Mouse (Mus musculus): ENCODE data around the gene Tmem160.

Gene Tmem160

DNA sequence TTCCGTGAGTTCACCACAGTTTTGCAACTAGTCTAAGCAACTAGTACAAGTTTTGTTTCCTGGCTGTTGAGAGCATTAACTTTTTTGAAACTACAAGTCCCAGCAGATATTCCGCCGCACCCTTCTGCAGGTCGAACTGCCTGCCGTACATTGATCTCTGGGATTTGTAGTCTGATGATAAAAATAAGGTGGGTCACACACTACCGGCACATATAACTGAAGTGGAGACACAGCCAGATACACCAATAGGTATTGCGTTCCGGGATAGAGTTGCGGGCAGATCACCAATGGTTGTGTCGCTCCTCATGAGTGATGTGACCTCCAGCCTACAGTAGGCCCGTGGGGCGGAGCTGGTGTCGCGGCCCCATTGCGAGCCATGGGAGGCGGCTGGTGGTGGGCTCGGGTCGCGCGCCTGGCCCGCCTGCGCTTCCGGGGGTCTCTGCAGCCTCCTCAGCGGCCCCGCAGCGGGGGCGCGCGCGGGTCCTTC, at the start of gene Tmem160:
Tmem160 (plus strand) TSS at position 193 of the 487 bp plus-strand sequence.
- peak; percentile 80 to 87 for DNase-seq (ENCODE audit: low spot score in 2 of 2)

DNA sequence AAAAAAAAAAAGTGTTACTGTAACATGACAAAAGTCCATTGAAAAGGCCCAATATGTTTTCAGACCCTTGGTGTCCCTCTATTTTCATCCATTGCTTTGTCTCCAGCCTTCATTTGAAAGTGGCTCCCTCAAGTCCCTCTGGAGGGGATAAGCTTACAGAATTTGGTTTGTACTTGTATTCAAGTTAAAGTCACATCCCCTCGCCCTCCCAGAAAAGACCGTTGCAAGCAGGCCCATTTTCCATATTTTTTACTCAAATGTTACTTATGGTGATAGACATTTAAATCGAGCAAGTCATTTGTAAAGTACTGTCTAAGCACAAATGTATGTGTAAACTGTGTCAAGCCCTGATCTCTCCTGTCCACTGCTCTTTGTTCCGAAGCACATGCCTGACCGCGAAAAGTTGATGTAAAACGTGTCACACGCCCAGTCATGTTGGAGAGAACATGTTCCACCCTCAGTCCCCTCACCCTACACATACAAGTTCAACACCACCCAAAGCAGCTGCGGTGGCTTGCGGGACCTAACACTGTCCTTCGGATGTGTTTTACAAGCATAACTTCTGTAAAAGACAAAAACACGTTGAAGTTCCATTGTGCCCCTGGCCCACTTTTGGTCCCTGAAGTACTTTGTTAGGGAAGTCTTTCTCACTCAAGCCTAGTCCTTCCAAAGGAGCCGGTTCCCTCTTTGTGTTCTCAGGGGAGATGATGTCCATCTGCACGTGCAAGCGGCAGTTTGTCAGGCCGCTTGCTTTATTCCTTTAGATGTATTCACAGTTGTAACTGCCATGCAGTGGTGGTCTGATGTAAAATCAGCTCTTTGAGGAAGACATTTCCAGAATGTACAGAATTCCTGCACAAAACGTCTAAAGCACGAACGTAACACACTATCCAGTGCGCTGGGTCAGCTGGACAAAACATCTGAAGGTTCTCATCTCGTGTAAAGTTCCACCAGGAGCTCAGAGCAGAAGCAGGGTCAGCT, 49.3 kb upstream of the Tmem160 start:
- peak; percentile 57 to 81 for DNase-seq (ENCODE audit: low spot score in 2 of 2)

DNA sequence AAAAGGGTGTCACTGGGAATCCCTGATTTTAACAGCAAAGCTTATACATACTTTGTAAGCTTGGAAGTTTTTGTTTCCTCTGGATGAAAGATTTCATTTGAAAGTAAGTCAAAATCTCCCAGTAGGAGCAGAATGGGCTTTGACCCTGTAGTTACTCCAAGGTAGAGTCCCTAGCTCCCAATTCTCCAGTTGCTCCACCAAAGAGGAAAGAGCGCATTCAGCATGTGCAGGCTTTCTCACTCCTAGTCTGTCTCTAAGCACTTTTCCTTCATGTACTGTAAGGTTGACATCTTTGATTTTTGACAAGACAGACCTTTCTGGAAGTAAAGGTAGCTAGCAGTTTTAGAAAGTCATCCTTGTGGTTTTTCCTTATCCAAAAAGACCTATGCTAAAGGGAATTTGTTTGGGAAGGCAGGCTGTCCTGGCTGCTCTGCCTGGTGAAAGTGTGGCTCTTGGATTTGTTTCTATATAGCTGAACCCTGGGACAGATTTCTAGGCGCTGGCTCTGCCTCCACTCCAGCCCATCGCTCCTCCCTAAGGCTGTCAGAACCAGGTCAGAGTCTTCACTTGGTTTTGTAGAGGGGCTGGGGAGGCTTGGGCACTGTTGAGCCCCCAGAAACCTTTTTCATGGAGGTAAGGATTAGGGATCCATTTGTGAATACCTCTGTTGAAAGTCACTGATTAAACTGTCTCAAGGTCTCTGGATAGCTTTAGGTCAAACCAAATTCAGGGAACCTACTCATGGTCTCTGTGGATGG, 48.1 kb upstream of the Tmem160 start:
- no peak for DNase-seq (ENCODE audit: low spot score in 2 of 2)

DNA sequence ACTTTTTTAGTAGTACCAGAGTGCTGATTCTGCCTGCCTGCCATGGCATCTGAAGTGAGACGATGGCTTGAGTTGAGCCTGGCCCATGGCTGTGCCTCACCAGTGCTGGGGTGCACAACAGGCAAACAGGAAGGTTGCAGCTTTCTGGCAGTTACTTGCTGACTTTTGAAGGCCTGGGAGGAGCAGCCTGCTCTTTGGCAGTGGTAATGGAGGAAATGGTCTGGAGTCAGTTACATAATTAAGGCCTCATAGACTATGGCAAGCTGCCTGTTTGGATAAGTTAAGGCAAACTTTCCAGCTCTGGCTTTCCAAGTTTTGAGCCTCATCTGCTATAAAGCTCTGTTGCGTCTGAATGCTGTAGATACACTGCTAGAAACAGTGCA, 47.5 kb upstream of the Tmem160 start:
- peak; percentile 45 to 78 for DNase-seq (ENCODE audit: low spot score in 2 of 2)

DNA sequence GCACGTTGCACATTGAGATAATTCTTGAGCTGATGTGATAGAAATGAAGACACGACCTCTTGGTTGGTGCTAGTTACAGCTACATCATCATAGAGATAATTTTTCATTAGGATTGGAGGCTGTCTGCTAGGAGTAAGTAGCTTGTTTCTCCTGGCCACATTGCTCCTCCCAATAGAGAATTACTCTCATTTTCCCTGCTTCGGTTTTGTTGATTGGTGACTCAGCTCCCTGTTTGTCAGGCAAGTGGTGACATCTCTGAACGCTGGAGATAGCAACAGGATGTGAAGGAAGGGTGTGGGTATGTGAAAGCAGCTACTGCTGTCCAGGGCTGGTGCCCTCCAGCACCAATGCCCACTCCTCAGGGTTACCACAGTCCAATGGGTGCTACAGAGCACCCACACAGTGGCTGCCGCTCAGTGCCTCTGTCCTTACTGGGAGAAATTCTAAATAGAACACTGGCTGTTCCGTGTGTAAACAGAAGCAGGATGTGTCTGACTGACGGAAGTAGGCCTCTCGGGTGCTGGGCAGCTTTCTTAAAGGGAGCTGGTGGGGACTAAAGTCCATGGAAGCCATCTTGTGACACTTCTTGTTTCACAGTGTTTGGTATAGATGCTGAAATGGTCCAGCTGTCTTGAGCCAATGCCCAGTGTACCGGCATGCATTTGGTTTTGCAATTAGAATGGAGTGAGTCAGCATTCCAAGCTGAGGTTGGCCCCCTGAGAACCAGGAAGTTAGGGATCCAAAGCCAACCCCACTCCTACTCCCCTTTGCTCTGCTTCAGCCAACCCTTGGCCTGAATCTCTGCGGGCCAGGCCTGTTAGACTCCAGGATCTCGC, 46.8 kb upstream of the Tmem160 start:
- DNase-seq (ENCODE audit: low spot score in 2 of 2) = peak; percentile 60 to 80

DNA sequence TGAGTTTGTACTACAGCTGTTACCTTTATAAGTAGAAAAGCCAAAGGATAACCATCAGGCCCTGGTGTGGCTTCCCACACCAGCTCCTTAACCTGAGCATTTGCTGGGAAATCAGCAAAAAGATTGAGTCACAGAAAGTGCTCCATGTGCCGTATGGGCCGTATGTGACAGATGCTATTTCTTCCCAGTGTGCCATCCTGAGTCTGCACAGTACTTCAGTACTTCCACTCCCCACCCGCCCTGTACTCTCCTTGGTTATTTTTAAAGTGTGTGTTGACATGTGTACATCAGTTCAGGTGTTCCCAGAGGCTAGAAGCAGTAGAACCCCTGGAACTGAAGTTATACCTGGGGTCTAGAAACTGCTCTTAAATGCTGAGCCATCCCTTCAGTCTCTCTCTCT, 45.6 kb upstream of the Tmem160 start:
- DNase-seq (ENCODE audit: low spot score in 2 of 2) = no peak

DNA sequence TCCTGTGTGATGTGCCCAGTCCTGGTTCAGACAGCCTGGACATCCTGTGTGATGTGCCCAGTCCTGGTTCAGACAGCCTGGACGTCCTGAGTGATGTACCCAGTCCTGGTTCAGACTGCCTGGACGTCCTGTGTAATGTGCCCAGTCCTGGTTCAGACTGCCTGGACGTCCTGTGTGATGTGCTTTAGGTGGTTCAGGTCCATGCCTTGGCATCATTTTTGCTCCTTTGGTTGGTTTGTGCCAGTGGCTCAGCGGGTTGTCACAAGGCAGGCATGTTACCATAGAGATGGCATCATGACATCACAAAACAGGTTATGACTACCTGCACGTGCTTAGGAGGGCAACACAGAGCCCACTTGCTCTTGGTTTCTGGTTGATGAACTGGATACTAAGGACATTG, 41.5 kb upstream of the Tmem160 start:
- no peak for DNase-seq (ENCODE audit: low spot score in 2 of 2)

DNA sequence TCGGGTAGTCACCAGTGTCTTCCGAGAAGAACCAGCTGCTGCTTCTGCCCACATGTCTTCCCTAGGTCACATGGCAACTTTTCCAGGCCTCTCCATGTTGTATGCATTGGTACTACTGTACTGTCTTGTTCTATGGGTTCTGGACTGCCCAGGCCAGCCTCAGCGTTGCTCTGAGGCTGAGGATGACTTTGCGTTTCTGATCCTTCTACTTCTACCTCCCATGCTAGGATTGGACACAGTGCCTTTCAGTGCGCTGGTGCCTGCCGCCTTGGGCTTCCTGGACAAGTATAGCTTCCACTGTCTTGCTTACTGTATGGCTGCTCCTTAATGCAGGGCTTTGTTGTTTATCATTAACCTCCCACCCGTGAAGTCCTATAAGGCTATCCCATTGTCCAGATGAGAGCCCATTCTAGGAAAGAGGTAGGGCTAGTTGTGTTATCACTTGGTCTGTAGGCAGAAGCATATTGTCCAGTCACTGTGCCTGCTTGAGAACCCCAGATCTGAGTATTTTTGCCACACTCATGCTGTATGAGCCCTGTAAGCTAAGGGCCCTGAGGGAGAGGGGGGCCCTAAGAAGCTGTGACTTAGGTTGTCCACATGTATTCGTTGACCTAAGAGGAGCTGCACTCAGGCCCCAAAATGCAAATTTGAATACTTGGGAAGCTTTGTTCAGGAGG, 40.2 kb upstream of the Tmem160 start:
- DNase-seq (ENCODE audit: low spot score in 2 of 2) = no peak

DNA sequence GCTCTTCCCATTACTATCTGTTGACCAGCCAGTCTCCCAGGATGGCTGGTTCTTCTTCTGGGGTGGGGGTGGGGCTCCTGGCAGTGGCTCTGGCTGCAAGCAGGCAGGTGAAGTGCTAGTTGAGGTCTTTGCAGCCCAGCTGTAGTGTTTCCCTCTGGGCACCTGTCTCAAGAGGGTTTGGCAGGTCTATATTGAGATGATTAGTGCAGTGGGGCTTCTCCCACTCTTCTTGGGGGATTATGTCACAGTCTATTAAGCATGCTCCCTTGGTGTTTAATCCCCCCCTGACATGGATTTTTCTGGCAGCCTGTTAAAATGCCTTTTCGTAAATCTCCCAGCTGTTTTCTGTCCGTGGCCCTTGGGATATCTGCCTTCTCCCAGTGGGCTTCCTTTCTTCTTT, 39.6 kb upstream of the Tmem160 start:
- no peak for DNase-seq (ENCODE audit: low spot score in 2 of 2)

DNA sequence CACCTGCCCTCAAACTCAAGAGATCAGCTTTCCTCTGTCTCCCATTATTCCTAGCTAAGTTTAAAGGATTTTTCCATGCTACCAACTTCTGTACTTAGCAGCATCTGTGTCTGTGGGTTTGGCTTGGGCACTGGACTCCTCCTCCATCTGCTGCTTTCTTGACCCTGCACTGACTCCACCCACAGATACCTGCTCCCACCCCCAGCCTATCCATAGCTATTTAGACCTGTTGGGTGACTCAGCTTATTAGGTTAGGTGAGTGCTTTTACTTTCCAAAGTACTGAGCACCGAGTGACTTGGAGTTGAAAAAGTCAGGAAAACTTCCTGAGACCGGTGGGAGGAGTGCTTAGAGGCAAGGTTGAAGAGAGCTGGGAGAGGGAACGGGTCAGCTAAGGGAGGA, 37.2 kb upstream of the Tmem160 start:
- DNase-seq (ENCODE audit: low spot score in 2 of 2) = no peak

DNA sequence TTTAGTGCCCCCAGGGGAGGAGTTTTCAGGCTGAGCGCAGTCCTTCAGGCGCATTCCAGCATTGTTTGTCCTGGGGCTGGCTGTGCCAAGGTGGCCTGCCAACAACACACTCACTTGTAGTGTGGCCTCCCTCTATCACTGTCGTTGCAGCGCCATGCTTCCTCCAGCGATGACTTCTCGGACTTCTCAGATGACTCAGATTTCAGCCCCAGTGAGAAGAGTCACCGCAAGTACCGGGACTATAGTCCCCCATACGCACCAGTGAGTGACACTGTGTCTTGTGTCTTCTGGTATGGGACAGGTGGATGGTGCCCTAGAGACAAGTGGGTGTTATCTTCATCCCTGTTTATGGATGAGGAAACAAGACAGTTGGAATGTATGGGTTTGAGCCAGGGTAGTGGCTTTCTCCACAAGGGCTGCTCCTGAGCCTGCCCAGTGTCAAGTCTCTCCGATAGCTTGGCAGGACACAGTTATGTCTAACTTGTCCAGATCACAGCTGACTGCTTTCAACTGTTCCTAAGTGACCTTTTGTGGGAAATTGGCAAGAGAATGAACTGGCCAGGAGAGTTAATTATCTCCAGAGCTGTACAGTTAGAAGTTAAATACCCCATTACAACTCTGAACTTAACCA, 35.3 kb upstream of the Tmem160 start:
- DNase-seq (ENCODE audit: low spot score in 2 of 2) = no peak

DNA sequence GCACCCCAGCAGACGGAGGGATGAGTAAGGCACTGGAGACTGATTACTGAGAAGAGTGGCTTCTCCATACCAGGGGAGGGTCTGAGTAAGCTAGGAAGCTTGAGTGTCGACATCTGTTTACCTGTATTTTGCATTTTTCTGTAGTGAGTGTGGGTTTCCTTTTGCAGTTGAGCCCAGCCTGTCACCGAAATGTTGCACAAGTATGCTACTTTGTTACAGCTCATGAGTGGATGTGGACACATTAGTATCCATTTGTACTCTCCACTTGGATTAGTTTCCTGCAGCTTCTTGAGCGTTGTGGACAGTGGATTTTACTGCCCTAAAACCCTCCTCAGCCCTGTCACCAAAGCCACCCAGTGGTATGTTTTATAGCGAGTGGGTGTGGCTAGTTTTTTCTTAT, 33.9 kb upstream of the Tmem160 start:
- no peak for DNase-seq (ENCODE audit: low spot score in 2 of 2)

DNA sequence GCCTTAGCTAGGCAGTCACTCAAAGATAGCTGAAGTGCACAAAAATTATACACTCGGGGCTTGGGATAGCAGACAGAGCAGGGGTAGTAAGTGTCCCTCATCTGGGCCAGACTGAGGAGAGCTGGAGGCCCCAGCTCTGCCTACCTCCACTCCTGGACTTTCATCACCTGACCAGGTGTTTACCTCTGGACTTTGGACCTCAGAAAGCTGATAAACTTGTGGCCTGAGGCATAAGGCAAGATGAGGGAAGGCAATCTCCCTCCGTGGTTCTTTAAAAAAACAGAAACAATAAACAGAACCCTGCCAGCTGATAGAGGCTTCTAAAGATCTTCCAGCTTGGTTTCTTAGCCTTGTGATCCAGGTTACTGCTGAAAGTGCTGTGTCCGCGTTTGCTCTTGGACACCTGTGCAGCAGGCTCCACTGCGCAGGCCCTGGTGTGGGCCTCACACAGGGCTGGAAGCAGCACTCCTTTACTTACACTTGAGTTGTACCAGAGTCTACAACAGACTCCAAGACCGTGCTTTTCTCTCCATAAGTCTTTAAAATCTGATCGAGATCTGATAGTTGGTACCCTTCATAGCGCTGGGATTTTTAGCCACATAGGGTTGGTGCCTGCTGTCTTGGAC, 32.0 kb upstream of the Tmem160 start:
- DNase-seq (ENCODE audit: low spot score in 2 of 2) = no peak

DNA sequence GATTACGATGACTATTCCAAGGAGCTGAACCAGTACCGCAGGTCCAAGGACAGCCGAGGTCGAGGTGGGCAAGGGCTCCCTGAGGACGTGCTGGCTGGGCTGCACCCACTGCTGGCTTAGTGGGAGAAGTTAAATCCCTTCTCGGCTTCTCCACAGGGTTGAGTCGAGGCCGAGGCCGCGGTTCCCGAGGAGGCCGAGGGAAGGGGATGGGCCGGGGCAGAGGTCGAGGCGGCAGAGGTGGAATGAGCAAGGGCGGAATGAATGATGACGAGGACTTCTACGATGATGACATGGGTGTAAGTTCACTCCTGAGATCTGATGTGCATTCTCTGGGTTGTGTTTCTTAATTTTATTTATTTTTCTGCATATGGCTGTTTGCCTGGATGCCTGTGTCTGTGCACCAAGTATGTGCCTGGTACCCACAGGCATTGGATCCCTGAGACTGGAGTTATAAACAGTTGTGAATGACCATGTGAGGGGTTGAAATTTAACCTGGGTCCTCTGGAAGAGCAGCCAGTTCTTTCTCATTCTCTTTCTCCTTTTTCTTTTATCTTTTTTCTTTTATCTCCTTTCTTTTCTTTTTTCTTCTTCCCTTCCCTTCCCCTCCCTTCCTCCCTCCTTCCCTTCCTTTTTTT, 30.2 kb upstream of the Tmem160 start:
- DNase-seq (ENCODE audit: low spot score in 2 of 2) = no peak

DNA sequence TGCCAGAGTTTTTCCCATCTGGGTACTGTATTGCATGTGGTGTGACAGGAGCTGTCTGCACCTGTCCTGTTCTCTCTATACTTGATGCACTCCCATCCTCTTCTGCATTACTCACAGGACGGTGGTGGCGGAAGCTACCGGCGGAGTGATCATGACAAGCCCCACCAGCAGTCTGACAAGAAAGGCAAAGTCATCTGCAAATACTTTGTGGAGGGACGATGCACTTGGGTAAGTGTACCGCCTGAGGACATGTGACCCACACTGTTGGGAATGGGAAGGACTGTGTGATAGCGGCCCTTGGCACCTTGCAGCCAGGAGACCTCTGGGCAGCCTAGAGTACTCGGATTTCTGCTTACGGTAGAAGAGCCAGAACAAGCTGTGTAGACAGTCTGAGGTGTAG, 28.8 kb upstream of the Tmem160 start:
- no peak for DNase-seq (ENCODE audit: low spot score in 2 of 2)

DNA sequence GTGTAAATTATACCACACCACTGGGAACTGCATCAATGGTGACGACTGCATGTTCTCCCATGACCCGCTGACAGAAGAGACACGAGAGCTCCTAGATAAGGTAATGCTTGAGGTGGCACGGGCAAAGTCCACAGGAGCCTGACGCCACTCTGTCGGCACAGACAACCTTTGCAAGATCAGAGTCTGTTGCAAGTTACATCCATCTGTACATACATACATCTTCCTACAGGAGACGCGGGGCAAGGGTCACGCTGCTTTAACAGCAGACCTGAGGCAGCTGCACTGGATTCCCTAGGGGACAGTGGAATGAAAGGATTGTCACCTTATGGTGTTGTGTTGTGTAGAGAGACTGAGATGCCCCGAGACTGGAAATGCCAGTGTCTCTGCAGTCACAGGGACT, 26.9 kb upstream of the Tmem160 start:
- no peak for DNase-seq (ENCODE audit: low spot score in 2 of 2)

DNA sequence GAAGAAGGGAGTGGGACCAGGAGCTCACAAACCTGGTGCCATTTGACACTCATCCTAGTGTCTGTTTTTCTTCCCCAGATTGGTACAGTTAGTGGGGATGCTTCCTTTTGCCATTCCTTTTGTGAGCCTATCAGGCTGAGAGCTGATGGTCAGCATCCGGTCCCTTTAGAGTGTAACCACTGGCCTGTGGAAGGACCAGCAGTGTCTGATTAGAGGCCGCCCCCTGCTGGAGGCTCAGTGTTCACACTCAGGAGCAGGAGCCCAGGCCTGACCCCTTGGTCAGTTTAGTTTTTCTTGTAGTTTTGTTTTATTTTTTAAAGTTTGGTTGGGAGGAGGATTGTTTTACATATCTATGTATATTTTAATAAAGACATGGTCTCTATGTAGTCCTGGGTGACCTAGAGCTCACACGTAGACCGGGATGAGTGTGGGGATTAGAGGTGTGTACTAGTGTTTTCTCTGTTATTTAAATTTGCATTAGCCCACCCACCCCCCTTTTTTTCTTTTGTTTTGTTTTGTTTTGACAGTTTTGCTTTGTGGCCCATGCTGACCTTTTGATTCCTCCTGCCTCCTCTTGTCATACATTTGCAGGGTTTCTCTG, 26.4 kb upstream of the Tmem160 start:
- peak; percentile 76 to 92 for DNase-seq (ENCODE audit: low spot score in 2 of 2)

DNA sequence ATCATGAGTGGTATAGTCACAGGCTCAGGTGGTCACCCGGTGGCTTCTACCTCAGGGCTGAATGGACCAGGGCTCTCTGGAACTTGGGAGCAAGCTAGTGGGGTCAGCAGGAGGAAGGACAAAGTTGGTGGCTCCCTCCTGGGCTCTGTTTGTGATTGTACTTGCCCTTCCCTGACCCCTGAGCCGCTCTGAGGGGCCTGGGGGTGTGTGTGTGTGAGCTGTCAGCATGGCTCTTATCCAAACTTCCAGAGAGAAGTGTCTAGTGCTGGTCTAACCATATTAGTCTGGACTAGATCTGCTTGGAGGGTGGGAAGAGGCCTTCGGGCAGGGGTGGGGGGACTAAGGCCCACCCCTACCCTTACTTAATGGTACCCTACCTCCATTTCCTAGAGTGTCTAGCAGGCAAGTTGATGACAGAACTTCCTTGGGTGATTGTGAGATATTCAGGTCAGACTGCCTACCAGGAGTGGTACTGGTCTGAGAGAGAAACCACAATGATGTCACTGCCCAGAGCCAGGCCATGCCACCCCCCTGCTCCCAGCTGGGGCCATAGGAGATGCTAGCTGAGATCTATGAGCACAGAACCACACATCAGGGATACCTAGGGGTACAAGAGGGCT, 19.1 kb upstream of the Tmem160 start:
- DNase-seq (ENCODE audit: low spot score in 2 of 2) = no peak

DNA sequence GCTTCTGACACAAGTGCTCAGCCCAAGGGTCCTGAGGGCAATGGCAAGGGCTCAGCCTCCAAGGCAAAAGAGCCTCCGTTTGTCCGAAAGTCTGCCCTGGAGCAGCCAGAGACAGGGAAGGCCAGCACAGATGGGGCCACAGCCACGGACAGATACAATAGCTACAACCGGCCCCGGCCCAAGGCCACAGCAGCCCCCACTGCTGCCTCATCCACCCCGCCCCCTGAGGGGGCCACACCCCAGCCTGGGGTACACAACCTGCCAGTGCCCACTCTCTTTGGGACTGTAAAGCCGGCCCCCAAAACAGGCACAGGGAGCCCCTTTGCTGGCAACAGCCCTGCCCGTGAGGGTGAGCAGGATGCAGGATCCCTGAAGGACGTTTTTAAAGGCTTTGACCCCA, 17.5 kb upstream of the Tmem160 start:
- no peak for DNase-seq (ENCODE audit: low spot score in 2 of 2)
